Mouse (Mus musculus): ENCODE measurements around the gene Fchsd2.
A peak's percentile ranks its signal among the peaks of the same experiment; 100 is the strongest.

Gene Fchsd2

GRCm38 (mm10) chr7:101291641-101292040, 199.0 kb downstream of the Fchsd2 start:
- no peak for DNase-seq

GRCm38 (mm10) chr7:101292086-101292485, 199.4 kb downstream of the Fchsd2 start:
- no peak for DNase-seq

GRCm38 (mm10) chr7:101292696-101293095, 200.0 kb downstream of the Fchsd2 start:
- no peak for DNase-seq

GRCm38 (mm10) chr7:101293138-101293537, 200.5 kb downstream of the Fchsd2 start:
- DNase-seq = no peak

GRCm38 (mm10) chr7:101293611-101294010, 200.9 kb downstream of the Fchsd2 start:
- no peak for DNase-seq

- DNase-seq = no peak
Observed at GRCm38 (mm10) chr7:101295438-101295837, 202.8 kb downstream of the Fchsd2 start.

GRCm38 (mm10) chr7:101296252-101297022, 203.8 kb downstream of the Fchsd2 start:
- peak; percentile 86 for DNase-seq

GRCm38 (mm10) chr7:101297023-101297405, 204.4 kb downstream of the Fchsd2 start:
- no peak for DNase-seq

- no peak for DNase-seq
Observed at GRCm38 (mm10) chr7:101298375-101298774, 205.7 kb downstream of the Fchsd2 start.

- no peak for DNase-seq
Observed at GRCm38 (mm10) chr7:101301361-101301880, 208.8 kb downstream of the Fchsd2 start.

GRCm38 (mm10) chr7:101301881-101302456, 209.3 kb downstream of the Fchsd2 start, which contains the start of gene Atg16l2:
Gene Atg16l2 (minus strand): TSS chr7:101302251.
- DNase-seq = peak; percentile 95

- no peak for DNase-seq
Observed at GRCm38 (mm10) chr7:101302691-101303090, 210.0 kb downstream of the Fchsd2 start.

GRCm38 (mm10) chr7:101306841-101307240, 214.2 kb downstream of the Fchsd2 start:
- no peak for DNase-seq

GRCm38 (mm10) chr7:101309985-101310326, 217.3 kb downstream of the Fchsd2 start:
- no peak for DNase-seq

GRCm38 (mm10) chr7:101310327-101311028, 217.8 kb downstream of the Fchsd2 start:
- peak; percentile 99 for DNase-seq

- DNase-seq = no peak
Observed at GRCm38 (mm10) chr7:101311061-101311460, 218.4 kb downstream of the Fchsd2 start.

- no peak for DNase-seq
Observed at GRCm38 (mm10) chr7:101313033-101313432, 220.4 kb downstream of the Fchsd2 start.

- DNase-seq = no peak
Observed at GRCm38 (mm10) chr7:101314396-101314795, 221.7 kb downstream of the Fchsd2 start.

GRCm38 (mm10) chr7:101315699-101316098, 223.0 kb downstream of the Fchsd2 start:
- DNase-seq = no peak

GRCm38 (mm10) chr7:101316591-101317001, 223.9 kb downstream of the Fchsd2 start:
- DNase-seq = no peak

GRCm38 (mm10) chr7:101317014-101317413, 224.4 kb downstream of the Fchsd2 start, which contains the start of gene Stard10:
Gene Stard10 (plus strand): TSS chr7:101317086.
- DNase-seq = no peak

- DNase-seq = no peak
Observed at GRCm38 (mm10) chr7:101318848-101319247, 226.2 kb downstream of the Fchsd2 start.

GRCm38 (mm10) chr7:101319796-101320195, 227.1 kb downstream of the Fchsd2 start:
- no peak for DNase-seq

Data from kidney, postnatal 14 days (tissue).